Mouse (Mus musculus) adrenal gland, postnatal 10 days (tissue): ENCODE data around the gene Ess2. TPM values are rescaled to one million over a fixed set of nuclear protein-coding genes. Genes with fewer than 3 reads are reported as not detected.

Experiments
- DNase-seq: peaks from one replicate; pipeline ENCODE4 v3.0.0; 2021; ENCODE audit warnings: mixed read lengths
- total RNA-seq, 2 experiments: library from RNA; stranded (reverse); gene quantifications; 2 replicates each; pipeline ENCODE4 v1.2.3; 2021

Ess2 gene
- total RNA-seq, 2 experiments from 2014 or later = 19.4 to 23.1 TPM

- peak; percentile 97 for DNase-seq
These were observed 10.4 kb upstream of the Ess2 start for GRCm38 (mm10) chr16:17921325-17922162.

- no peak for DNase-seq
These were observed 9.4 kb upstream of the Ess2 start for GRCm38 (mm10) chr16:17920586-17920985.

GRCm38 (mm10) chr16:17914307-17915249 is 3.4 kb upstream of the Ess2 start, which contains the start of gene Gsc2:
Gene Gsc2, minus strand, starts transcription at chr16:17915059.
- DNase-seq = peak; percentile 44

GRCm38 (mm10) chr16:17898462-17898861 is 12.7 kb downstream of the Ess2 start, which contains the start of the genes Dgcr2 and Tssk2:
Gene Dgcr2, minus strand, starts transcription at chr16:17898562.
Gene Tssk2, plus strand, starts transcription at chr16:17898637.
- no peak for DNase-seq

- no peak for DNase-seq
These were observed 15.1 kb downstream of the Ess2 start for GRCm38 (mm10) chr16:17896091-17896490.

GRCm38 (mm10) chr16:17893923-17894322 is 17.2 kb downstream of the Ess2 start, which contains the start of gene Tssk1:
Gene Tssk1, plus strand, starts transcription at chr16:17894223.
- DNase-seq = no peak

GRCm38 (mm10) chr16:17892606-17893005 is 18.5 kb downstream of the Ess2 start:
- peak; percentile 60 for DNase-seq

- peak; percentile 99 for DNase-seq
These were observed 19.6 kb downstream of the Ess2 start, which contains the start of gene Gm20518 for GRCm38 (mm10) chr16:17891567-17891959. Gene Gm20518, minus strand, starts transcription at chr16:17891671.

GRCm38 (mm10) chr16:17890917-17891566 is 20.1 kb downstream of the Ess2 start:
- DNase-seq = peak; percentile 92

GRCm38 (mm10) chr16:17890342-17890727 is 20.8 kb downstream of the Ess2 start:
- no peak for DNase-seq

- DNase-seq = no peak
These were observed 21.3 kb downstream of the Ess2 start for GRCm38 (mm10) chr16:17889689-17890341.

- no peak for DNase-seq
These were observed 27.0 kb downstream of the Ess2 start for GRCm38 (mm10) chr16:17884116-17884515.

GRCm38 (mm10) chr16:17882196-17882595 is 29.0 kb downstream of the Ess2 start:
- no peak for DNase-seq

GRCm38 (mm10) chr16:17879571-17879970 is 31.6 kb downstream of the Ess2 start:
- DNase-seq = no peak

- DNase-seq = no peak
These were observed 35.1 kb downstream of the Ess2 start for GRCm38 (mm10) chr16:17876096-17876495.

GRCm38 (mm10) chr16:17875174-17875573 is 36.0 kb downstream of the Ess2 start:
- no peak for DNase-seq

- DNase-seq = no peak
These were observed 38.2 kb downstream of the Ess2 start for GRCm38 (mm10) chr16:17872995-17873394.

- no peak for DNase-seq
These were observed 39.9 kb downstream of the Ess2 start for GRCm38 (mm10) chr16:17871248-17871647.

GRCm38 (mm10) chr16:17865770-17866169 is 45.4 kb downstream of the Ess2 start:
- no peak for DNase-seq

GRCm38 (mm10) chr16:17865293-17865692 is 45.9 kb downstream of the Ess2 start:
- DNase-seq = no peak

- DNase-seq = no peak
These were observed 52.6 kb downstream of the Ess2 start for GRCm38 (mm10) chr16:17858592-17858991.

- no peak for DNase-seq
These were observed 54.0 kb downstream of the Ess2 start for GRCm38 (mm10) chr16:17857157-17857556.
